In the genomic region with DNA sequence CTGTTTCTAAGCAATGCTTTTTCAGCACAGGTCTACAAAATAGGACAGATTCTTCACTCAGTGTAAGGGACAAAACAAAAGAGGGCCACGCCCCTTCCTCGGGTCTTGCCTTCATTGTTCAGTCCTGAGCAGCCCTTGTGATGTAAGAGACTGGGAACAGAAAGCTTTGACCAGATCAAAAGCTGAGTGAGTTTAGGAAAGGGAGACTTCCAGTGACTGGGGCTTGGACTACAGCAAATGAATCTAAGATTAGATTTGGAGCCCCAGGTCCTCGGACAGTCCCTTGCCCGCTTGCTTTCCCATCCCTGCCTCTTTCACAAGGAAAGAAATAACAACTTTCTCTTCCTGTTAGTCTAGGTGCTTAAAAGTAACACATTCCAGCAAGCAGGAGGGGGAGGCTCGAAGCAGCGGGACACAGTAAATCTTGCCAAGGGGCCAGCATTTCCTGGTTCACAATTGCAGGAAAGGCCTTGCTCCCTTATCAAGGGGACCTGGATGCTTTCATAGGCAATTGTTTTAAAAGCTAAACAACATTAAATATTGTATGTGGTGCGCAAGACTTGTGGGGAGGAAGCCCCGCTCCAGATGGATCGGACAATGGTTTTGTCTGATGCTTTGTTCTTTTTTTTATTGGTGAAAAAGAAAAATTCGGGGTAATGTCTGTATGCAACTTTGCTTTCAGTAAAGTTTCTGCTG, we compare ENCODE assay signal across 9 mouse cellular contexts.
DNase-seq lines count a peak whose midpoint lies in the region; ATAC-seq lines count a peak whose summit lies in the region.
"Had no signal": no experiment of that assay in that cellular context is flagged by ENCODE, and none has a peak within 500 bp of the region (broad histone marks: within the 10 kb centered on the region; RNA-seq: fewer than 3 reads in every experiment).

No protein-coding gene starts in this region.

- ATAC-seq in liver, embryonic 12.5 days = no peak
- peak; percentile 72 for ATAC-seq in kidney, embryonic 14.5 days (ENCODE audit: low FRiP score, low TSS enrichment)
- no peak for ATAC-seq in erythroid progenitor cell, adult 5-6 weeks (replicated peaks; ENCODE audit: low FRiP score, poor library complexity, severe bottlenecking)

- DNase-seq in liver = peak; percentile 7
- DNase-seq in heart, adult 9 months (ENCODE audit: low spot score in 2 of 2) = peak; percentile 72 to 86
- peak; percentile 56 to 77 for DNase-seq in lung, postnatal 4 days
- peak; percentile 29 for DNase-seq in yolk sac, embryonic 10.5 days (ENCODE audit: low spot score)
- DNase-seq in left cerebral cortex, postnatal 36 days (ENCODE audit: low spot score in 2 of 2) = no peak

- no peak overlapping the region for H3K27ac ChIP-seq in liver, embryonic 12.5 days
- peak overlapping the region; percentile 20; the same call in 1 of the 2 replicates for H3K27ac ChIP-seq in kidney, embryonic 14.5 days (ENCODE audit: low read depth, low read length)

- no peaks in the 10 kb centered on the region for H3K4me1 ChIP-seq in liver, embryonic 12.5 days
- H3K4me1 ChIP-seq in kidney, embryonic 14.5 days (ENCODE audit: control insufficient read depth, insufficient read depth, low read length) = peaks cover 3% of the 10 kb centered on the region; the same call in 1 of the 2 replicates

- WGBS in liver, embryonic 12.5 days (ENCODE audit: insufficient replicate concordance) = 31% methylated on average over 10 of the region's 10 CpGs
- 32% methylated on average over 10 of the region's 10 CpGs for WGBS in kidney, embryonic 14.5 days

- no peaks in the 10 kb centered on the region for H3K9me3 ChIP-seq in liver, embryonic 12.5 days (replicated peaks)
- H3K9me3 ChIP-seq in kidney, embryonic 14.5 days (ENCODE audit: control insufficient read depth, low read length) = no peaks in the 10 kb centered on the region

- no peak overlapping the region for H3K4me2 ChIP-seq in liver, embryonic 12.5 days
- H3K4me2 ChIP-seq in kidney, embryonic 14.5 days (replicated peaks; ENCODE audit: low read depth, low read length) = 0 out of 2 replicates have a peak overlapping the region, but pooled peaks have one; percentile 12

- H3K4me3 ChIP-seq in liver, embryonic 12.5 days = no peak overlapping the region
- H3K4me3 ChIP-seq in kidney, embryonic 14.5 days (ENCODE audit: low read length) = no peak overlapping the region

- intact Hi-C loops in left cerebral cortex, postnatal 36 days (cut with DNase I) = no loop called here

- H3K27me3 ChIP-seq in liver, embryonic 12.5 days (replicated peaks) = no peaks in the 10 kb centered on the region
- H3K27me3 ChIP-seq in kidney, embryonic 14.5 days (ENCODE audit: control insufficient read depth, insufficient read depth, low read length) = no peaks in the 10 kb centered on the region

- no peak overlapping the region for H3K9ac ChIP-seq in liver, embryonic 12.5 days
- no peak overlapping the region for H3K9ac ChIP-seq in kidney, embryonic 14.5 days (ENCODE audit: low read depth, low read length)

- no peaks in the 10 kb centered on the region for H3K36me3 ChIP-seq in liver, embryonic 12.5 days
- no peaks in the 10 kb centered on the region for H3K36me3 ChIP-seq in kidney, embryonic 14.5 days (ENCODE audit: control insufficient read depth, insufficient read depth, low read length)
- H3K36me3 ChIP-seq: G1E had no signal

Comparison
In these comparisons a context has a peak if more than half of its experiments do, and no peak if none do; other contexts are left out.
1. DNase-seq: peak in liver (single experiment), heart, adult 9 months (2 of 2), lung, postnatal 4 days (2 of 2) and yolk sac, embryonic 10.5 days (single experiment); none in left cerebral cortex, postnatal 36 days (0 of 2).